Mouse (Mus musculus) embryonic fibroblast, embryonic 13.5 days (primary cell): Measurements from ENCODE around the gene Slc35a3.

ENCODE experiments used
- CTCF ChIP-seq: IDR thresholded peaks from 2 replicates; pipeline ENCODE4 v1.5.1; 2011; ENCODE audit warnings: mild to moderate bottlenecking, control low read depth, low read length, moderate library complexity, borderline replicate concordance; ENCODE audit not compliant: insufficient read depth
- POLR2A ChIP-seq: IDR thresholded peaks from 2 replicates; pipeline ENCODE4 v1.6.1; 2011; ENCODE audit warnings: low read depth, mild to moderate bottlenecking, control low read depth, low read length, moderate library complexity

DNA sequence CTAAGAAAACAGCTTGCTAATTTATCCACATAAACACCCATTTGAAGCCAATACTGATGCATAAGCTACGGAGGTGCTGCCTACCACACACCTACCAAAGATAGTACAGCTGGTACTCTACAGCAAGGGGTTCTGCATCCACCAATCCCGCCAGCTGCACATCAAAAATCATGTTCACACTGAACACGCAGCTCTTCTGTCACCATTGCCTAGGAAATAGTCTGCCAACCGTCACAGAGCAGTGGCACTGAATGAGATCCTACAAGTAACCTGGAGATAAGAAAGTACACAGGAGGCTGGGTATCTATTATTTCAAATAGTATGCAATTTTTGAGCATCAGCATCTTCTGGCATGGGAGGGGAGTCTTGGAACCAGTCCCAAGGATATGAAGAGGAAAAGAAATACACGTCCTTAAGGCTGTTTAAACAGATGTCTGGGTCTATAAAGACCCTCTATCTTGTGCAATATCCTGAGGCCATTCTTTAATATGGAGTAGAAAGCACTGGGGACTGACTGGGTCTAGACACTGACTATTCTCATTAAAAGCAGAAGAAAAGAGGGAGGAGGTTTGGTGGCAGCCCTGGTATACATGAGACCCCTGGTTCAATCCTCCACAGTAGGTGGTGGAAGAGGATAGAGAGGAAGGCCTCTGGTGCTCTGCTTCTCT lies 59.2 kb downstream of the Slc35a3 start:
- TF ChIP-seq CTCF (no peak), POLR2A (no peak)
